Mouse (Mus musculus): ENCODE data around the gene Ctdspl.

DNA sequence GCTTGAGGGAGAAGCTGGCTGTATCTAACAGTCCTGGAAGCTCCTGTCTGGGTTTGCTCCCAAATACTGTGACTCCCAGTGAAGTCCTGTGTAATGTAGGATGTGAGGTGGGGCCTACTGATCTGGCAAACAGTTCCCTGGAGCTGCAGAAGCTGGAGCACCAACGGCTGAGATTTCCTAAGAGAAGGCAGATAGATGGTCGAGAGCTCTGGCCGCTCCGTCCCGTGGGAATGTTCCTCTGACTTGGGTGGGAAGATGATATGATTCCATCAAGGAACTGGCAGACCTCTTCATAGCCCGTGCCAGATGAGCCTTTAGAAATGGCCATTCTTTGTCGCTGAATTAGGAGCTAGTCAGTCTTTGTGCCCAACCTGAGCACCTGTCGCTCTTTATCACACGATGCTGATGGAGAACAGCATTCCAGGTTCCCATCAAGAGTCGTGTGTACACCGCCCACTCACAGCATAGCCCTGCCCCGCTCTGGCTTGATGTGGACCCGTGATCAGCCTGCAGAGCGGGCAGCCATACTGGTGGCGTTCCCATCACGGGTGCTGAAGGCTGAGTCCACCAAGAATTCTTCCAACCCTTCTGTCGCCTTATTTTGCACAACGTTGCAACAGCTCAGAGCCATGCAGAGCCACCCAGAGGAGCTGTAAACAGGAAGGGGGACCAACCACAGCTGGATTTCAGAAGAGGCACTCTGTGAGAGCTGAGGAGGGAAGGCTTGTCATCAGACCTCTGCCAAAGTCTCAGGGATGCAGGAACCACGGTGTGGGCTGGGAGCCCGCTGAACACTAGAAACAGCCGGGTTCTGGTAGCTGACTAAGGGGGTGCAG lies 65.7 kb downstream of the Ctdspl start:
- no peak for TF ChIP-seq HCFC1 (IDR thresholded peaks at IDR 0.05; ENCODE audit: borderline replicate concordance, insufficient read depth, low read length)
- TF ChIP-seq MAFK (IDR thresholded peaks at IDR 0.05; ENCODE audit: insufficient read depth, low read depth, low read length): no peak
- no peak for TF ChIP-seq CHD2 (IDR thresholded peaks at IDR 0.05; ENCODE audit: low read depth, low read length)
